Mouse (Mus musculus): Measurements from ENCODE around the gene Gm49339. TPM values are rescaled to one million over a fixed set of nuclear protein-coding genes. Genes with fewer than 3 reads are reported as not detected.

Gene Gm49339
- total RNA-seq, 1 experiment = not detected

GRCm38 (mm10) chr10:51520021-51520420, 39.6 kb downstream of the Gm49339 start:
- Histone ChIP-seq H3K9ac (ENCODE audit: insufficient read depth, low read depth, low read length, poor library complexity, severe bottlenecking) (no peak overlapping the region), H3K9me3 (ENCODE audit: control insufficient read depth, insufficient read depth, low read depth, low read length) (no peaks in the 10 kb centered on the region), H3K4me3 (ENCODE audit: insufficient read depth in 1 of 2, low read depth in 1 of 2, low read length in 2 of 2, poor library complexity in 1 of 2, severe bottlenecking in 1 of 2) (no peak overlapping the region), H3K27ac (ENCODE audit: insufficient read depth, low read depth, low read length, poor library complexity, severe bottlenecking) (no peak overlapping the region), H3K36me3 (ENCODE audit: control insufficient read depth, insufficient read depth, low read length, poor library complexity, severe bottlenecking) (no peaks in the 10 kb centered on the region), H3K4me1 (ENCODE audit: control insufficient read depth in 2 of 2, insufficient read depth in 2 of 2, low read length in 2 of 2, poor library complexity in 1 of 2) (peaks cover 0 to 2% of the 10 kb centered on the region in 2 experiments; a peak in 1 of 4 replicates)
- in situ Hi-C loops (cut with MboI; ENCODE audit: low sequenced_read_pairs in 2 of 2, unreplicated experiment in 2 of 2) = no loop called here
- TF ChIP-seq CHD2 (IDR thresholded peaks at IDR 0.05; ENCODE audit: low read depth, low read length) (no peak), ZNF384 (IDR thresholded peaks at IDR 0.05; ENCODE audit: low read depth, low read length) (no peak), MAFK (IDR thresholded peaks at IDR 0.05; ENCODE audit: insufficient read depth, low read depth, low read length) (no peak), HCFC1 (IDR thresholded peaks at IDR 0.05; ENCODE audit: borderline replicate concordance, insufficient read depth, low read length) (no peak), ZC3H11A (IDR thresholded peaks at IDR 0.05; ENCODE audit: borderline replicate concordance, low read depth, low read length) (no peak)
- DNase-seq (ENCODE audit: low read depth, low spot score) = no peak

- no peak overlapping the region for H3K27ac ChIP-seq (ENCODE audit: insufficient read depth, low read depth, low read length, poor library complexity, severe bottlenecking)
- in situ Hi-C loops (cut with MboI; ENCODE audit: low sequenced_read_pairs in 2 of 2, unreplicated experiment in 2 of 2) = no loop called here
- H3K9me3 ChIP-seq (ENCODE audit: control insufficient read depth, insufficient read depth, low read depth, low read length) = no peaks in the 10 kb centered on the region
- TF ChIP-seq MAFK (IDR thresholded peaks at IDR 0.05; ENCODE audit: insufficient read depth, low read depth, low read length) (no peak), HCFC1 (IDR thresholded peaks at IDR 0.05; ENCODE audit: borderline replicate concordance, insufficient read depth, low read length) (no peak), ZC3H11A (IDR thresholded peaks at IDR 0.05; ENCODE audit: borderline replicate concordance, low read depth, low read length) (no peak)
- H3K36me3 ChIP-seq (ENCODE audit: control insufficient read depth, insufficient read depth, low read length, poor library complexity, severe bottlenecking) = no peaks in the 10 kb centered on the region
- peaks cover 0 to 2% of the 10 kb centered on the region in 2 experiments; a peak in 1 of 4 replicates for H3K4me1 ChIP-seq (ENCODE audit: control insufficient read depth in 2 of 2, insufficient read depth in 2 of 2, low read length in 2 of 2, poor library complexity in 1 of 2)
- no peak overlapping the region for H3K4me3 ChIP-seq (ENCODE audit: insufficient read depth in 1 of 2, low read depth in 1 of 2, low read length in 2 of 2, poor library complexity in 1 of 2, severe bottlenecking in 1 of 2)
- DNase-seq (ENCODE audit: low read depth, low spot score) = no peak
- no peak overlapping the region for H3K9ac ChIP-seq (ENCODE audit: insufficient read depth, low read depth, low read length, poor library complexity, severe bottlenecking)
Measured at GRCm38 (mm10) chr10:51521453-51521852, 41.0 kb downstream of the Gm49339 start.

GRCm38 (mm10) chr10:51526090-51526489, 45.7 kb downstream of the Gm49339 start:
- TF ChIP-seq CHD2 (IDR thresholded peaks at IDR 0.05; ENCODE audit: low read depth, low read length) (no peak), MAFK (IDR thresholded peaks at IDR 0.05; ENCODE audit: insufficient read depth, low read depth, low read length) (no peak), ZC3H11A (IDR thresholded peaks at IDR 0.05; ENCODE audit: borderline replicate concordance, low read depth, low read length) (no peak), ZNF384 (IDR thresholded peaks at IDR 0.05; ENCODE audit: low read depth, low read length) (no peak), HCFC1 (IDR thresholded peaks at IDR 0.05; ENCODE audit: borderline replicate concordance, insufficient read depth, low read length) (no peak)
- H3K4me3 ChIP-seq (ENCODE audit: insufficient read depth in 1 of 2, low read depth in 1 of 2, low read length in 2 of 2, poor library complexity in 1 of 2, severe bottlenecking in 1 of 2) = no peak overlapping the region
- in situ Hi-C loops (cut with MboI; ENCODE audit: low sequenced_read_pairs in 2 of 2, unreplicated experiment in 2 of 2) = no loop called here
- no peak for DNase-seq (ENCODE audit: low read depth, low spot score)
- no peak overlapping the region for H3K27ac ChIP-seq (ENCODE audit: insufficient read depth, low read depth, low read length, poor library complexity, severe bottlenecking)
- H3K9me3 ChIP-seq (ENCODE audit: control insufficient read depth, insufficient read depth, low read depth, low read length) = no peaks in the 10 kb centered on the region
- no peaks in the 10 kb centered on the region for H3K36me3 ChIP-seq (ENCODE audit: control insufficient read depth, insufficient read depth, low read length, poor library complexity, severe bottlenecking)
- H3K9ac ChIP-seq (ENCODE audit: insufficient read depth, low read depth, low read length, poor library complexity, severe bottlenecking) = no peak overlapping the region
- peaks cover 0 to 2% of the 10 kb centered on the region in 2 experiments; a peak in 1 of 4 replicates for H3K4me1 ChIP-seq (ENCODE audit: control insufficient read depth in 2 of 2, insufficient read depth in 2 of 2, low read length in 2 of 2, poor library complexity in 1 of 2)

- Histone ChIP-seq H3K27ac (ENCODE audit: insufficient read depth, low read depth, low read length, poor library complexity, severe bottlenecking) (no peak overlapping the region), H3K4me3 (ENCODE audit: insufficient read depth in 1 of 2, low read depth in 1 of 2, low read length in 2 of 2, poor library complexity in 1 of 2, severe bottlenecking in 1 of 2) (no peak overlapping the region), H3K9me3 (ENCODE audit: control insufficient read depth, insufficient read depth, low read depth, low read length) (no peaks in the 10 kb centered on the region), H3K4me1 (ENCODE audit: control insufficient read depth in 2 of 2, insufficient read depth in 2 of 2, low read length in 2 of 2, poor library complexity in 1 of 2) (peaks cover 0 to 2% of the 10 kb centered on the region in 2 experiments; a peak in 1 of 4 replicates), H3K9ac (ENCODE audit: insufficient read depth, low read depth, low read length, poor library complexity, severe bottlenecking) (no peak overlapping the region), H3K36me3 (ENCODE audit: control insufficient read depth, insufficient read depth, low read length, poor library complexity, severe bottlenecking) (no peaks in the 10 kb centered on the region)
- TF ChIP-seq ZNF384 (IDR thresholded peaks at IDR 0.05; ENCODE audit: low read depth, low read length) (no peak), HCFC1 (IDR thresholded peaks at IDR 0.05; ENCODE audit: borderline replicate concordance, insufficient read depth, low read length) (no peak), ZC3H11A (IDR thresholded peaks at IDR 0.05; ENCODE audit: borderline replicate concordance, low read depth, low read length) (no peak), MAFK (IDR thresholded peaks at IDR 0.05; ENCODE audit: insufficient read depth, low read depth, low read length) (no peak), CHD2 (IDR thresholded peaks at IDR 0.05; ENCODE audit: low read depth, low read length) (no peak)
- DNase-seq (ENCODE audit: low read depth, low spot score) = no peak
- in situ Hi-C loops (cut with MboI; ENCODE audit: low sequenced_read_pairs in 2 of 2, unreplicated experiment in 2 of 2) = no loop called here
Measured at GRCm38 (mm10) chr10:51526633-51527032, 46.2 kb downstream of the Gm49339 start.
